Mouse (Mus musculus) liver, embryonic 14.5 days (tissue): ENCODE measurements around the gene Rin2. TPM values are rescaled to one million over a fixed set of nuclear protein-coding genes. Genes with fewer than 3 reads are reported as not detected.

ENCODE experiments used
- ATAC-seq: fragments of 200-750 bp; cut with Nextera tagmentation; 2 replicates; pipeline ENCODE4 v1.8.0; 2017; ENCODE audit warnings: moderate number of reproducible peaks, mild to moderate bottlenecking, moderate library complexity; ENCODE audit not compliant: insufficient read depth
- DNase-seq, 3 experiments: peaks; one replicate each; pipeline ENCODE4 v3.0.0-alpha.2; 2012 to 2013; ENCODE audit warnings: low read depth in 3 of 3, low spot score in 3 of 3
- H3K27ac ChIP-seq: fragments of 300-500 bp; sonication (generic); 2 replicates; pipeline ENCODE4 v1.5.1; 2014; ENCODE audit warnings: moderate library complexity, mild to moderate bottlenecking, control low read depth, inconsistent platforms
- H3K27me3 ChIP-seq: fragments of 300-500 bp; sonication (generic); 2 replicates; pipeline ENCODE4 v1.6.1; 2014; ENCODE audit warnings: mild to moderate bottlenecking, low read length, moderate library complexity; ENCODE audit not compliant: control insufficient read depth, insufficient read depth
- H3K36me3 ChIP-seq: fragments of 300-500 bp; sonication (generic); replicated peaks from 2 replicates; pipeline ENCODE4 v1.6.1; 2014; ENCODE audit warnings: low read depth; ENCODE audit not compliant: control insufficient read depth, insufficient read depth
- H3K4me1 ChIP-seq, 2 experiments: fragments of 200-500 bp in 1 of 2; fragments of 300-500 bp in 1 of 2; sonication (generic) in 1 of 2; replicated peaks; 2 replicates each; pipeline ENCODE4 v1.6.1; 2012 to 2014; ENCODE audit warnings: antibody characterized with exemption in 1 of 2, inconsistent platforms in 1 of 2, low read length in 1 of 2; ENCODE audit not compliant: control insufficient read depth in 2 of 2, insufficient read depth in 2 of 2
- H3K4me2 ChIP-seq: fragments of 300-500 bp; sonication (generic); 2 replicates; pipeline ENCODE4 v1.6.1; 2014; ENCODE audit warnings: low read depth, mild to moderate bottlenecking, control low read depth, moderate library complexity
- H3K4me3 ChIP-seq, 2 experiments: fragments of 200-500 bp in 1 of 2; fragments of 300-500 bp in 1 of 2; sonication (generic) in 1 of 2; 2 replicates each; pipeline ENCODE4 v1.5.1; 2012 to 2014; ENCODE audit warnings: low read depth in 2 of 2, low read length in 2 of 2, mild to moderate bottlenecking in 2 of 2, control low read depth in 1 of 2, inconsistent platforms in 1 of 2, moderate library complexity in 1 of 2; ENCODE audit not compliant: insufficient read depth in 1 of 2
- H3K9ac ChIP-seq: fragments of 300-500 bp; sonication (generic); replicated peaks from 2 replicates; pipeline ENCODE4 v1.6.1; 2014; ENCODE audit warnings: mild to moderate bottlenecking, control low read depth, moderate library complexity
- H3K9me3 ChIP-seq: fragments of 300-500 bp; sonication (generic); 2 replicates; pipeline ENCODE4 v1.6.1; 2016; ENCODE audit warnings: low read length, mixed read lengths; ENCODE audit not compliant: control insufficient read depth
- CTCF ChIP-seq: IDR thresholded peaks from 2 replicates; pipeline ENCODE4 v1.5.1; 2016; ENCODE audit warnings: antibody characterized with exemption, low read depth, control low read depth
- EP300 ChIP-seq: IDR thresholded peaks from 2 replicates; pipeline ENCODE4 v1.6.1; 2016; ENCODE audit warnings: antibody characterized with exemption, low read depth
- WGBS: fragments of 180-500 bp; shearing (Covaris S2); extraction: QIAGEN DNeasy Blood & Tissue Kit; methylation state at CpG from one replicate; pipeline ENCODE4 v1.1.7; 2014; ENCODE audit not compliant: insufficient replicate concordance; 5-methylcytosine and 5-hydroxymethylcytosine counted together
- polyA plus RNA-seq, 2 experiments: library from polyadenylated mRNA; depleted of rRNA in 1 of 2; stranded (reverse) in 1 of 2; unstranded in 1 of 2; fragments of >200 nt; fragmentation: Nextera tagmentation in 1 of 2; extraction: Ambion mirVana in 1 of 2; gene quantifications; 2 replicates each; pipeline versions ENCODE4 v1.2.1 to v1.2.3; 2012 to 2014

Rin2 gene
- polyA plus RNA-seq, 2 experiments, result 1.1 to 1.7 TPM

- Histone ChIP-seq H3K36me3 (no peaks in the 10 kb centered on the region), H3K9me3 (no peaks in the 10 kb centered on the region), H3K4me2 (no peak overlapping the region), H3K27me3 (no peaks in the 10 kb centered on the region), H3K27ac (no peak overlapping the region), H3K4me1 (no peaks in the 10 kb centered on the region), H3K4me3 (no peak overlapping the region), H3K9ac (no peak overlapping the region)
- WGBS, result 56% methylated on average over 7 of the region's 7 CpGs
- DNase-seq (no peak), ATAC-seq (no peak)
- no peak for TF ChIP-seq CTCF
- no peak for TF ChIP-seq EP300
Observed at GRCm38 (mm10) chr2:145770730-145771536, 95.9 kb downstream of the Rin2 start.

- H3K9ac ChIP-seq, result no peak overlapping the region
- TF ChIP-seq EP300 (no peak), CTCF (no peak)
- DNase-seq, result no peak
- no peaks in the 10 kb centered on the region for H3K36me3 ChIP-seq
- ATAC-seq, result no peak
- no peak overlapping the region for H3K4me2 ChIP-seq
- H3K4me3 ChIP-seq, result no peak overlapping the region
- peaks cover 0 to 4% of the 10 kb centered on the region in 2 experiments; a peak in 1 of 4 replicates for H3K4me1 ChIP-seq
- no peaks in the 10 kb centered on the region for H3K27me3 ChIP-seq
- H3K27ac ChIP-seq, result no peak overlapping the region
- WGBS, result 15% methylated on average over 6 of the region's 6 CpGs
- no peaks in the 10 kb centered on the region for H3K9me3 ChIP-seq
Observed at GRCm38 (mm10) chr2:145783247-145783646, 108.2 kb downstream of the Rin2 start.

- TF ChIP-seq CTCF (no peak), EP300 (no peak)
- Histone ChIP-seq H3K4me1 (peaks cover 0 to 4% of the 10 kb centered on the region in 2 experiments; a peak in 1 of 4 replicates), H3K27ac (no peak overlapping the region), H3K4me3 (no peak overlapping the region), H3K27me3 (no peaks in the 10 kb centered on the region), H3K9ac (no peak overlapping the region), H3K36me3 (no peaks in the 10 kb centered on the region), H3K9me3 (no peaks in the 10 kb centered on the region), H3K4me2 (no peak overlapping the region)
- no peak for ATAC-seq
- no peak for DNase-seq
- 60% methylated on average over 13 of the region's 13 CpGs for WGBS
Observed at GRCm38 (mm10) chr2:145784246-145784935, 109.4 kb downstream of the Rin2 start.

- TF ChIP-seq CTCF (no peak), EP300 (no peak)
- no peak overlapping the region for H3K27ac ChIP-seq
- DNase-seq (no peak), ATAC-seq (no peak)
- H3K9me3 ChIP-seq, result no peaks in the 10 kb centered on the region
- no peak overlapping the region for H3K9ac ChIP-seq
- H3K4me2 ChIP-seq, result no peak overlapping the region
- WGBS, result 67% methylated on average over 1 of the region's 1 CpGs
- H3K4me1 ChIP-seq, result peaks cover 0 to 4% of the 10 kb centered on the region in 2 experiments; a peak in 1 of 4 replicates
- H3K36me3 ChIP-seq, result no peaks in the 10 kb centered on the region
- H3K4me3 ChIP-seq, result no peak overlapping the region
- no peaks in the 10 kb centered on the region for H3K27me3 ChIP-seq
Observed at GRCm38 (mm10) chr2:145784964-145785363, 109.9 kb downstream of the Rin2 start.

GRCm38 (mm10) chr2:145785758-145786617, 111.0 kb downstream of the Rin2 start:
- no peak for ATAC-seq
- 2% methylated on average over 18 of the region's 18 CpGs for WGBS
- H3K9ac ChIP-seq, result no peak overlapping the region

More at GRCm38 (mm10) chr2:145785758-145786617, 111.0 kb downstream of the Rin2 start:
- H3K27me3 ChIP-seq, result no peaks in the 10 kb centered on the region
- no peaks in the 10 kb centered on the region for H3K36me3 ChIP-seq
- no peaks in the 10 kb centered on the region for H3K9me3 ChIP-seq
- no peak for TF ChIP-seq CTCF
- H3K4me2 ChIP-seq, result peak overlapping the region; percentile 55
- peak overlapping the region; percentile 11 to 17; a peak in 3 of 4 replicates for H3K4me3 ChIP-seq
- no peak for DNase-seq
- peaks cover 0 to 4% of the 10 kb centered on the region in 2 experiments; a peak in 1 of 4 replicates for H3K4me1 ChIP-seq
- H3K27ac ChIP-seq, result no peak overlapping the region
